Mouse (Mus musculus) ovary, postnatal 14 days (tissue): Measurements from ENCODE around the gene Anxa11.
"Not testable (repeated sequence)": the region's sequence is repeated elsewhere in the genome, so short reads cannot be mapped to it uniquely, and the experiment has no call there.

Source experiments
- DNase-seq: peaks from one replicate; pipeline ENCODE4 v3.0.0; 2022; ENCODE audit warnings: low spot score

The Anxa11 gene

GRCm38 (mm10) chr14:25841991-25842687 lies at the start of gene Anxa11:
Gene Anxa11 (plus strand): TSS chr14:25842156.
- peak; percentile 84 for DNase-seq

DNA sequence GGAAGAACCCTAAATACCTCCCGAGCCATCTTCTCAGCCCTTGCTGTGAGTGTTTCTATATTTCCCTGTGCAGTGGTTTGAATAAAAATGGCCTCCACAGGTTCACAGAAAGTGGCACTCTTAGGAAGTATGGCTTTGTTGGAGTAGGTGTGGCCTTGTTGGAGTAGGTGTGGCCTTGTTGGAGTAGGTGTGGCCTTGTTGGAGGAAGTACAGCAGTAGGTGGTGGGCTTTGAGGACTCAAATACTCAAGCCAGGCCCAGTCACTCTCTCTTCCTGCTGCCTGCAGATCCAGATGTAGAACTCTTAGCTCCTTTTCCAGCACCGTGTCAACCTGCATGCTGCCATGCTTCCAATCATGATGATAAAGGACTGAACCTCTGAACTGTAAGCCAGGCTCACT lies 47.6 kb upstream of the Anxa11 start:
- DNase-seq: no peak

DNA sequence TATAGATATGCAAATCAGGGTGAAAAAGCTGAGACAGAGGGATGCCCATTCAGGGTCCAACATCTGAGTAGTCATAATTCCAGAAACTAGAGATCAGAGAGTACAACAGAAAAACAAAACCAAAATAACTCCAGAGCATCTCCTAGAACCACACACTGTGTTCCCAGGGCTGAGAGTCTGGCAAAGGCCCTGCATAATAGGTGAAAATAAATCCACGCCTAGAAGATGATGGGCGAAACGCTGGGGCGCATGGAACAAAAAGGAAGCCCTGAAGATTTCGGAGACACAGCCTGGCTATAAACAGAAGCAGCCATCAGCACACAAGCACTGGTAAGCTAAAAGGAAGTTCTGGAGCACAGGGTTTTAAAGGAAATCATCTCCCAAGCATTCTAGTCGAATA lies 46.9 kb upstream of the Anxa11 start:
- DNase-seq: no peak

DNA sequence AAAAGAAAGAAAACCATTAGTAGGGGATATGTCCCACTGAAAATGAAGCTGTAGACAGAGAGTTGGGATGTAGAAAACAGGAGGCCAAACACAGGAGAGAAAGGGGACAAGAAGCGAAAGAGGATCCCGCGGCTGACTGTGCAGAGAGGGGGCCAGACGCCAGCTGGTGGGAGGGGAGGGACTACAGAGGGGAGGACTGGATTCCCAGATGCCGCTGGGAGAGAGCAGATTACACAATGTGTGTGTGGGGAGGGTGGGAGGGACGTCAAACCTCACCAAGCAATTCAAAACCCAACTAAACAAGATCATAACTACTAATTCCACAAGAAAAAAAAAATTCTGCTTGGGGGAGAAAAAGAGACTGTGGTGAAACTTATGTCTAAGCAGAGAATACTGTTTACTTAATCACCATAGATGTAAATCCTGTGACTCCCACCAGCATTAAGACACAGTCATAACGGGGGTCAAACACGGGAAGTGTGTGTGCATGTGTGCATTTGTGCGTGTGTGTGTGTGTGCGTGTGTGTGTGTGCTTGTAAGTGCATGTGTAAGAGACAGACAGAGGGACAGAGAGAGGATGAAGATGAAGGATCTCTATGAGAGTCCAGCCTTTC lies 46.3 kb upstream of the Anxa11 start:
- DNase-seq: peak; percentile 59

- DNase-seq: no peak
These were observed 45.3 kb upstream of the Anxa11 start for GRCm38 (mm10) chr14:25796619-25797018.

- DNase-seq: peak; percentile 93
These were observed 41.6 kb upstream of the Anxa11 start for GRCm38 (mm10) chr14:25800166-25800960.

- no peak for DNase-seq
These were observed 39.4 kb upstream of the Anxa11 start for GRCm38 (mm10) chr14:25802511-25802910.

- no peak for DNase-seq
These were observed 38.6 kb upstream of the Anxa11 start for GRCm38 (mm10) chr14:25803246-25803809.

GRCm38 (mm10) chr14:25805871-25806270 lies 36.1 kb upstream of the Anxa11 start:
- no peak for DNase-seq

- DNase-seq: no peak
These were observed 35.4 kb upstream of the Anxa11 start for GRCm38 (mm10) chr14:25806561-25806960.

GRCm38 (mm10) chr14:25811026-25811425 lies 30.9 kb upstream of the Anxa11 start:
- DNase-seq: not testable (repeated sequence)

DNA sequence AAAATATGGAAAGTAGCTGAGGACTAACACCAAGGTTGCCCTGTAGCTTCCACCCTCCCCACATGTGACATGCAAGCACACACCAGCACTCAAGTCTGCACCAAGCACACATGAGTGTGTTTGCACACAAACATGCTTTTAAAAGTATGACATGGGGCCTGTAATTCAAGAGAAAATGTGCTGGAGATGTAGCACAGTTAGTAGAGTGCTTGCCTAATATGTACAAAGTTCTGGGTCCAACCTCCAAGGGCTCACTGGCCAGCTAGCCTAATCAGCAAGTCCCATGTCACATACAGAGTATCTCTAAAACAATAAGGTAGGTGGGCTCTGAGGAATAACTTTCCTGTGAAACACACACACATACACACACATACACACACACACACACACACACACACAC lies 27.8 kb upstream of the Anxa11 start:
- no peak for DNase-seq

DNA sequence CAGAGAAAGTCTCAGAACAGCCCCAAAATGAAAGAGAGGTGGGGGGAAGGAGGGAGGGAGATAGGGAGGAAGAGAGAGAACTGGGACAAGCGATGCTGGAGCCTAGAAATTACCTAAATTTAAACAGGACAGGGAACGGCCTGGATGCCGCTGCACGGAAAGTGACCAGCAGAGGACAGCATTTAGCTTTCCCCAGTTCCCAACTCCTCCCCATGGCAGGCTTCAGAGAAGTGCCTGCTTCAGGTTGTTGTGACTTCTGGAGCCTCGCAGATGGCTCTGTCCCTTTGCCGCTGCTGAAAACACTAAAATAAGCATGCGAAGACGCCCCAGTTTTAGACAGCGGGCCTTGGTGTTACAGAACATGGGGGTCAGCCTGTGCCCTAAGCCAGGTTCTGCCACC lies 25.5 kb upstream of the Anxa11 start:
- DNase-seq: peak; percentile 58

DNA sequence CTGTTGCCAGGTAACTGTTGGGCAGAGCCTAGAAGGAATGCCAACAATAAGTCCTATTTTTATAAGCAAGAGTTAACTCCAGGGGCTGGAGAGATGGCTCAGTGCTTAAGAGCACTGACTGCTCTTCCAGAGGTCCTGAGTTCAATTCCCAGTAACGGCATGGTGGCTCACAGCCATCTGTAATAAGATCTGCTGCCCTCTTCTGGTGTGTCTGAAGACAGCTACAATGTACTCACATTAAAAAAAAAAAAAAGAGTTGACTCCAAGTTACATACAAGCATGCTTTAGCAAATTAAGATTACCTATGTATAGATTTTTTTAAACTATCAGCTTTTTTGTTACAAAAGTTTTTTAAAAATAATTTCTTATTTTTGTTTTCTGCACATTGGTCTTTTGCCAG lies 19.4 kb upstream of the Anxa11 start:
- DNase-seq: no peak

GRCm38 (mm10) chr14:25824995-25825394 lies 17.0 kb upstream of the Anxa11 start:
- DNase-seq: no peak

GRCm38 (mm10) chr14:25825880-25826626 lies 15.9 kb upstream of the Anxa11 start:
- DNase-seq: no peak

- DNase-seq: no peak
These were observed 15.1 kb upstream of the Anxa11 start for GRCm38 (mm10) chr14:25826866-25827265.

GRCm38 (mm10) chr14:25831332-25831731 lies 10.6 kb upstream of the Anxa11 start:
- DNase-seq: no peak

DNA sequence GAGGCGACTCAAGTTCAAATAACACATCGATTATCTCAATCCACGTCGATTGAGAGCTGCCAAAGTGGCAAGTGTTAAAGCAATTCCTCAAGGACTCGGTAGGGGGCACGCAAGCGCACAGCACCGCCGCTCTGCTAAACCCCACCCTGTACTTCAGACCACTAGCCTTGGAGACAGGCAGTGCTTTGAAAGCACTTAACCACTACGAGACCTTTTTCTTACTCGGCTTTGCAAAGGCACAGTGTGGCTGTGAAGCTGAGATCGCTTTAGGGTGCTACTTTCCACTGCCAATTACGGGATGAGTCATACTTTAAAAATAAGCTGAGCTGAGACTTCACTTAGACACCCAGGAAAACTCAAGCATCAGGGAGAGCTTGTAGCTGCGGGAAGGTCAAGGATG lies 9.7 kb upstream of the Anxa11 start:
- DNase-seq: peak; percentile 56

- no peak for DNase-seq
These were observed 3.5 kb upstream of the Anxa11 start for GRCm38 (mm10) chr14:25838411-25838810.

DNA sequence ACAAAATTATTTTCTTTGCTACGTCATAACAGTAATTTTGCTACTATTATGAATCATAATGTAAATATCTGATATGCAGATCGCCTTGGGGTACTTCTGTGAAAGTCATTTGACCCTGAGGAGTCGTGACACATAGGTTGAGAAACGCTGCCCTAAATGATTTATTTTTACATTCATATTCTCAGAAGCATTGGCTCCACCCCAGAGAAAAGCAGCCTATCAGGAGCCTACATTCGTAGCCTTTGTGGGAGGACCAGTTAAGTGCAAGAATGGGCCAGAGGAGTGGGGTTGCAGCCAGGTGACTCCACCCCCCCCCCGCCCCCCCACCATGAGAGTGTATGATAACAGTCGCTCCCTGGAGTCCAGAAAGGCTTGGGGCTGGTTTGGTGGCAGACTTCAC lies 2.2 kb upstream of the Anxa11 start:
- DNase-seq: no peak

GRCm38 (mm10) chr14:25840961-25841360 lies 995 bp upstream of the Anxa11 start:
- no peak for DNase-seq
